Mouse (Mus musculus): Measurements from ENCODE around the gene Slc9a3r2.

- TF ChIP-seq CTCF (IDR thresholded peaks at IDR 0.05; ENCODE audit: low read depth) (peak; percentile 14; the same call in 1 of the 2 replicates), EP300 (IDR thresholded peaks at IDR 0.05; ENCODE audit: low read depth) (no peak)
Observed at GRCm38 (mm10) chr17:24696011-24696697, 46.0 kb upstream of the Slc9a3r2 start, which contains the start of the genes Gfer and Noxo1.
